Mouse (Mus musculus): ENCODE results near the gene Lig1. TPM values are rescaled to one million over a fixed set of nuclear protein-coding genes. Genes with fewer than 3 reads are reported as not detected.
"Not testable (repeated sequence)": the region's sequence is repeated elsewhere in the genome, so short reads cannot be mapped to it uniquely, and the experiment has no call there.

Lig1 gene
- total RNA-seq (2022): 10 to 100 TPM; 10.5 to 11.8 (median 11.1) TPM

DNA sequence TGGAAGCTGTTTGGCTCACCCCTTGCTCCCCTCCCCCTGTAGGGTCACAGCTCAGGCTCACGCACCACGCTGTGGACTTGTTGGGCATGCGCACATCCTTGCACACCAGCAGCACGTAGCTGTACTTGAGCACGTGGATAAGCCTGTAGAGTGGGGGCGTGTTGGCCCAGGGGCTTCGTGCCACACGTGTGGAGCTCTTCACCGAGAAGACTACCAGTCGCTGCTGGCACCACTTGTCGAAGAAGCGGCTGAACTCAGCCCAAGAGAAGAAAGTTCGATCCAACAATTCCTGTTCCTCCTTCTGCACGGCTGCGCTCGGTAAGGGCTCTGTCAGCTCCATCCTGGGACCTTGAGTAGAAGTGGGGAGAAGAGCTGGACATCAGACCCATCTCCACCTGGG, at the start of gene Lig1:
Gene Lig1 (plus strand): TSS at position 203 of the 400 bp plus-strand sequence.
- DNase-seq: no peak

- DNase-seq: no peak
Observed at GRCm38 (mm10) chr7:13260746-13261700, 16.1 kb upstream of the Lig1 start.

- no peak for DNase-seq
Observed at GRCm38 (mm10) chr7:13263851-13264250, 13.2 kb upstream of the Lig1 start.

DNA sequence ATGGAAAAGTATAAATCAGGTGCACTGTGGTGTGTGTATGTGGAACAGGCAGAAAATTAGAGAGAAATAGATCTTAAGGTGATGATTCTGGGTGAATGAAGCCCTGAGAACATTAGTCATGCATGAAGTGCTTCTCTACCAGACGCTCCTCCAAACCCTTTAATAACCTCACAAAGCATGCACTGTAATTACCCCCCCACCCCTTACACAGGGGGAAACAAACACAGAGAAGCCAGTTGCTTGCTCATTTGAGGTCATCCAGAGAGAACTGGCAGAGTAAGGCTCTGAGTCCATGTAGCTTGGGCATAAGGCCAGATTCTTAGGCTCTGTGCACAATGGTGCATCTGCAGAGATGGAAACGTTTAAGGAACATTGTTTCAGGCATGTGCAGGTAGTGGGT, 12.7 kb upstream of the Lig1 start:
- no peak for DNase-seq

- no peak for DNase-seq
Observed at GRCm38 (mm10) chr7:13268749-13269260, 8.3 kb upstream of the Lig1 start.

DNA sequence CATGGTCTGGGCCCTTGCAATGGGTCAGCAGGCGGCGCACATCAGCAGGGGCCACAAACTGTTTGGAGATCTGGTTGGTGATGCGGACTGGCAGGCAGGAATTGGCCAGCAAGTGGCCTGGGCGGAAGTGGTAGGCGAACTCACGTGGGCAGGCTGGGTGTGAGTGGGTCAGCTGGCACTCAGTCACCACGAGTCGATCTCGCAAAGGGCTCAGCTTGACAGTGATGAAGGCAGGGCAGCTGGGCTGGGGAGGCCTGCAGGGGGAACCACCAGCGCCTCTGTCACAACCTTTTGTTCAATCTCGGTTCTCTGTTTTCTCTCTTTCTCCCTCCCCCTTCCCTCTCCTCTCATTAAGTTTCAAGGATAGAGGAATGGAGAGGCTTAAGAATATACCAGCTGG, 7.7 kb upstream of the Lig1 start:
- DNase-seq: no peak

GRCm38 (mm10) chr7:13271704-13272103, 5.4 kb upstream of the Lig1 start:
- no peak for DNase-seq

- no peak for DNase-seq
Observed at GRCm38 (mm10) chr7:13277833-13278232, 750 bp downstream of the Lig1 start.

GRCm38 (mm10) chr7:13278308-13278891, 1.3 kb downstream of the Lig1 start, which contains the start of gene Zswim9:
Zswim9 (minus strand) TSS chr7:13278721.
- DNase-seq: peak; percentile 89

- DNase-seq: not testable (repeated sequence)
Observed at GRCm38 (mm10) chr7:13278957-13279356, 1.9 kb downstream of the Lig1 start.

DNA sequence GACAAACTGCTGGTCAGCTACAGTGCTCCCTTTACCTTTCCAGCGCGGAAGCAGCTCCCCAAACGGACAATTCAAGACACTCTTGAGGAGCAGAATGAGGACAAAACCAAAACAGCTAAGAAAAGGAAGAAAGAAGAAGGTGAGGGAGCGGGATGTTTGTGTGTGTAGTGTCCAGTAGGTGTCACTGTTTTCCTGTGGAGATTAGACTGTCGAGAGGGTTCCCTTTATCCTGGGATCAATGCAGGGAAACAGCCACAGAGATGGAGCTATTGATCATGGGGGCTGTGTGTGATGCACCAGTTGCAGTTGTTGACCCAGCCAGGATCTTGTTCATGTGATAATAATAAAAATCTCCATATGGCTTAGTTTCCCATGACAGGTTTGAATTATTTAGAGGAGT, 11.5 kb downstream of the Lig1 start:
- DNase-seq: no peak

DNA sequence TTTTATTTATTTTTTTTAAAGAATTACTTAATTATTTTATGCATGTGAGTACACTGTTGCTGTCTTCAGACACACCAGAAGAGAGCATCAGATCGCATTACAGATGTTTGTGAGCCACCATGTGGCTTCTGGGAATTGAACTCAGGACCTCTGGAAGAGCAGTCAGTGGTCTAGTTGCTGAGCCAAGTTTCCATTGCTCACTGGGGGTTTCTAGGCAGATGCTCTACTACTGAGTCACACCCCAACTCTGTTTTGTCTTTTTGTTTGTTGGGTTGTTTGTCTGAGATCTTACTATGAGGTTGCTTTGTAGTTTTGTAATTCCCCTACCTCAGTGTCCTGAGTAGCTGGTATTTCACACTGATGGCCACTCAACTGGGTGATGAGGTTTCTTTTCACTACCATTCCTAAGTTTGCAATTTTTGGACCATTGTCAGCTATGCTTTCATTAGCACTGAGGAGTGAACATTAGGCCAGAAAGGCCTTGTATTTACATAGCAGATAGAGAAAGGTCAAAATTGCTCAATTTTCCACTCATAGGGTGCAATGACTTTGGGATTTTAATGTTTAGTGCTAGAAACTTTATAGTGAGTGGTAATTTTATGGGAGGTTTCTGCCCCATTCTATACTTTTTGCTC, 13.1 kb downstream of the Lig1 start:
- no peak for DNase-seq

- no peak for DNase-seq
Observed at GRCm38 (mm10) chr7:13291370-13291769, 14.3 kb downstream of the Lig1 start.

- DNase-seq: peak; percentile 63
Observed at GRCm38 (mm10) chr7:13293878-13294855, 17.1 kb downstream of the Lig1 start.

DNA sequence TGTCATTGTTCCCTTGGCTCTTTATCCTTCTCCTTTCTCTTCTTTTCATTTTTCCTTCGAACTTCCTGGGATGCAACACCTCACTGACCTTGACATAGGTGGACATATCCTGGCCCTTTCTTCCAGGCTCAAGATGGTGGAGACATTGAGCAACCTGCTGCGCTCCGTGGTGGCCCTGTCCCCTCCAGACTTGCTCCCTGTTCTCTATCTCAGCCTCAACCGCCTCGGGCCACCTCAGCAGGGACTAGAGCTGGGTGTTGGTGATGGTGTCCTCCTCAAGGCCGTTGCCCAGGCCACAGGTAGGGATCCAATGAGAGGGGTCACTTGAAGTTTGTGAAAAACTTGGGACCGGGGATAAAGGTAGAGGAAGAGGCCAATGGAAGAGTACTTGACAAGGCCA, 18.2 kb downstream of the Lig1 start:
- DNase-seq: no peak

DNA sequence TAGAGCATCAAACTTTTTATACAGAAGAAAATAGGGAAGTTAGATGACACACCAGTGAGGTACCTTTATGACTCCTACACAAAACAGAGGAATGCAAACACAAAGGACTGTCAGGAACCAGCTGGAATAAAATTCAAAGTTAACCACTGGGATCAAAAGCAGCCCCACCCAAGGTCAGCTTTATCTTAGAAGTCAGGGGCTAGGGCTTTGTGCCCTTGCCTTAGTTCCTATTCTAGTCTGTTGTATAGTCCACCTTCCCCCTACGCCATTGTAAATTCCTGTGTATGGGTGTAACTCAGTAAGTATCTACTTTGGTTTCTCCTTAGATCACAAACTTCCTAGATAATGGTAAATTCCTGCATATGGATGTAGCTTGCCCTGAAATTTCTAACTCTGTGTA, 20.6 kb downstream of the Lig1 start:
- DNase-seq: no peak

- DNase-seq: no peak
Observed at GRCm38 (mm10) chr7:13298821-13299220, 21.7 kb downstream of the Lig1 start.

DNA sequence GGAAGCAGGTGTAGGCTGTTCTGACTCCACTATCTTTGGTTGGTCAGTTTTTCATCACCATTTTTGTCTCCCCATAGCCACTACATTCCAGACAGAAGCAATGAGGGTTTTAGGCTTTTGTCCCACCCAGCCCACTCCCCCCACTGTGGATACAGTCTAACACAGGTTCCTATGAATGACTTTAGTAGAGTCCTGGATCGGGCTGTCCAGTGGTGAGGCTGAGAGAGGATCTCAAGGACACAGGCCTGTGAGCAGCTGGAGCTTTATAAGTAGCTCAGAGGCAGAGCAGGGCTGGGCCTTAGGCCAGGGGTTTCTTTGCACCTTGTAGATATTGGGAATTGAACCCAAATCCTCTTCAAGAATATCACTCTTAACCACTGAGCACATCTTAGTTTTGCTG, 24.6 kb downstream of the Lig1 start:
- no peak for DNase-seq

GRCm38 (mm10) chr7:13302780-13303179, 25.7 kb downstream of the Lig1 start:
- no peak for DNase-seq

DNA sequence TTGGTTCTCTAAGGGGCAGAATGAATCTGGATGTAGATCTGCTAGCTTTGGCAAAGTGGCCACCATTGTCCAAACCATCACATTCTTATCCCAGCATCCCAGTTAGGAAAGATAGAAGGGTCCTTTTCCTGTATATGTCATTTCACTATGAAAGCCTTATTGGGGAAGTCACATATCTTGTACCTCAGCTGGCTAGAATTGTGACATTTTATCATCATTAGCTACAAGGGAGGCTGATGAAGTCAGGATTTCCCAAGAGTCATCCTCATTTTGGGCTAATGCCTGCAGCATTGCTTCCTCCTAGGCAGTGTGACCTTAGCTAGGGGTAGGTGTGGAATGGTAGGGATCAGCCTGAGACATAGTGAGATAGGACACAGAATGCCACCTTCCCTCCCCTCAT, 26.3 kb downstream of the Lig1 start:
- DNase-seq: no peak

GRCm38 (mm10) chr7:13309407-13309806, 32.3 kb downstream of the Lig1 start:
- DNase-seq: no peak
